Mouse (Mus musculus): ENCODE measurements at regions not wholly inside any gene's neighbourhood (a gene's known extent, or its start where the extent isn't known, plus 50 kb on each side); places are given as distances from the start of the nearest gene placed in this dataset.

DNA sequence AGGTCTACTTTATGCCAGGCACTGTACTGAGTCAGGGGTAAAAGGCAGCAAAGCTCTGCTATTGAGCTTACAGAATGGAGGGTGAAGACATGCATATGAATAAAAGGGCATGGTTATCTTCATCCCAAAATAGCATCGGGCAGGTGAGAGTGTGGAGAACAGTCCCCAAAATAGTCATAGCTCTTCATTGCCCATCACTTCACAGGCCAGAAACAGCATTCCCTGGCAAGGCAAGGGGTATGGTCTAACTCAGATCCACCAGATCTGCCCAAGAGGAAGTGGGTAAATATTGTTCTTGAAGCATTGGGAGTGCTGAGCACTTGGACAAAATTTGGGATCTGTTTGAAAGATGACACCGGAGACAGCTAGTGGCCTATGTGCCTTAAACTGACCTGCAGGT is 99.1 kb downstream of the Tmem170b start:
- Histone ChIP-seq H3K4me1 (ENCODE audit: control insufficient read depth, insufficient read depth, low read length) (no peaks in the 10 kb centered on the region), H3K36me3 (ENCODE audit: control insufficient read depth, insufficient read depth, low read length, poor library complexity, severe bottlenecking) (no peaks in the 10 kb centered on the region), H3K27me3 (ENCODE audit: control insufficient read depth, insufficient read depth, low read length, poor library complexity, severe bottlenecking) (no peaks in the 10 kb centered on the region), H3K9ac (ENCODE audit: low read depth, poor library complexity, severe bottlenecking) (no peak overlapping the region), H3K4me3 (ENCODE audit: low read depth, low read length) (no peak overlapping the region), H3K27ac (ENCODE audit: insufficient read depth, low read length) (no peak overlapping the region), H3K9me3 (replicated peaks; ENCODE audit: control insufficient read depth, insufficient read depth, low read length, poor library complexity, severe bottlenecking) (no peaks in the 10 kb centered on the region)
- TF ChIP-seq EP300 (IDR thresholded peaks at IDR 0.05; ENCODE audit: insufficient read depth, low read depth, low read length) (no peak), POLR2A (IDR thresholded peaks at IDR 0.05; ENCODE audit: insufficient read depth, low read length) (no peak), CTCF (IDR thresholded peaks at IDR 0.05; ENCODE audit: low read depth, low read length) (no peak)

GRCm38 (mm10) chr13:41705636-41706035 is 99.9 kb downstream of the Tmem170b start:
- H3K9me3 ChIP-seq (replicated peaks; ENCODE audit: control insufficient read depth, insufficient read depth, low read length, poor library complexity, severe bottlenecking), result no peaks in the 10 kb centered on the region
- H3K27ac ChIP-seq (ENCODE audit: insufficient read depth, low read length), result no peak overlapping the region
- no peak overlapping the region for H3K9ac ChIP-seq (ENCODE audit: low read depth, poor library complexity, severe bottlenecking)
- H3K36me3 ChIP-seq (ENCODE audit: control insufficient read depth, insufficient read depth, low read length, poor library complexity, severe bottlenecking), result no peaks in the 10 kb centered on the region
- H3K4me3 ChIP-seq (ENCODE audit: low read depth, low read length), result no peak overlapping the region
- H3K27me3 ChIP-seq (ENCODE audit: control insufficient read depth, insufficient read depth, low read length, poor library complexity, severe bottlenecking), result no peaks in the 10 kb centered on the region
- no peak for TF ChIP-seq POLR2A (IDR thresholded peaks at IDR 0.05; ENCODE audit: insufficient read depth, low read length)
- no peak for TF ChIP-seq EP300 (IDR thresholded peaks at IDR 0.05; ENCODE audit: insufficient read depth, low read depth, low read length)
- no peak for TF ChIP-seq CTCF (IDR thresholded peaks at IDR 0.05; ENCODE audit: low read depth, low read length)
- no peaks in the 10 kb centered on the region for H3K4me1 ChIP-seq (ENCODE audit: control insufficient read depth, insufficient read depth, low read length)

GRCm38 (mm10) chr13:41707811-41708210 is 102.1 kb downstream of the Tmem170b start:
- Histone ChIP-seq H3K4me3 (ENCODE audit: low read depth, low read length) (no peak overlapping the region), H3K4me1 (ENCODE audit: control insufficient read depth, insufficient read depth, low read length) (no peaks in the 10 kb centered on the region)

GRCm38 (mm10) chr13:41709071-41709470 is 103.4 kb downstream of the Tmem170b start:
- TF ChIP-seq EP300 (IDR thresholded peaks at IDR 0.05; ENCODE audit: insufficient read depth, low read depth, low read length) (no peak), POLR2A (IDR thresholded peaks at IDR 0.05; ENCODE audit: insufficient read depth, low read length) (no peak), CTCF (IDR thresholded peaks at IDR 0.05; ENCODE audit: low read depth, low read length) (no peak)

More at GRCm38 (mm10) chr13:41707811-41708210, 102.1 kb downstream of the Tmem170b start:
- no peaks in the 10 kb centered on the region for H3K36me3 ChIP-seq (ENCODE audit: control insufficient read depth, insufficient read depth, low read length, poor library complexity, severe bottlenecking)
- H3K27ac ChIP-seq (ENCODE audit: insufficient read depth, low read length), result no peak overlapping the region
- H3K9ac ChIP-seq (ENCODE audit: low read depth, poor library complexity, severe bottlenecking), result no peak overlapping the region
- no peak for TF ChIP-seq EP300 (IDR thresholded peaks at IDR 0.05; ENCODE audit: insufficient read depth, low read depth, low read length)
- no peak for TF ChIP-seq POLR2A (IDR thresholded peaks at IDR 0.05; ENCODE audit: insufficient read depth, low read length)
- TF ChIP-seq CTCF (IDR thresholded peaks at IDR 0.05; ENCODE audit: low read depth, low read length), result no peak
- no peaks in the 10 kb centered on the region for H3K9me3 ChIP-seq (replicated peaks; ENCODE audit: control insufficient read depth, insufficient read depth, low read length, poor library complexity, severe bottlenecking)
- H3K27me3 ChIP-seq (ENCODE audit: control insufficient read depth, insufficient read depth, low read length, poor library complexity, severe bottlenecking), result no peaks in the 10 kb centered on the region

DNA sequence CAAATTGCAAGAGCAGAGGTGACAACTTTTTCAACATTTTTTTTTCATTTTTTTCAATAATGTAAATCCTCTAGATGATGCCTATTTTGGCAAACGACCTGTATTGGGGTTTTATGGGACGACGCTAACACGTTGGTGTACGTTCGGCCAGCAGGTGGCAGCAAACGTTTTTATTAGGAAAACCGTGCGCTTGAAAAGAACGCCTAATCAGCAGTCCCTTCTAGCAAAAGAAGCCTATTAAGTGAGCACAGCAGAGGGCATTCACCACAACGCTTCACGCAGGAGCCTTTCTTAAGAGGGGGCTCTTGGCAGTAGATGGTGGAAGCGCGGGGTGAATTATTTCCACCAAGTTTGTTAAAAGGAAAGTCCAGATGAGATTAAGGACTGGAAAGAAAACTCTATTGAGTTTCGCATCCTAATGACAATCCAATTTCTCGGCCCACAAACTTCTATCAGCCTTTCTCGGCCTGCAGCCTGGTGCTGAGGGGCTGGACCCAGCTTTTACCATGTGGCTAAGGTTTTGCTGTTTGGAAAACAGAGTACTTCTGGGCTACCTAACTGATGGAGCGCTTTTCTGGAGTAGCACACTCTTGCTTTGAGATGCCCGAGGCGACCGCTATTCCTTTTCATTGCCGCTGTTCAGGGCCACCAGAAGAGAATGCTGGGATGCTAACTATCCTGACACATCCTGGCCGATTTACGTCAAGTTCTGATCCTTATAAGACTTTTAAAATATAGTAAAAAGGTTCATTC is 103.9 kb downstream of the Tmem170b start:
- Histone ChIP-seq H3K4me3 (ENCODE audit: low read depth, low read length) (no peak overlapping the region), H3K4me1 (ENCODE audit: control insufficient read depth, insufficient read depth, low read length) (no peaks in the 10 kb centered on the region), H3K27ac (ENCODE audit: insufficient read depth, low read length) (no peak overlapping the region), H3K36me3 (ENCODE audit: control insufficient read depth, insufficient read depth, low read length, poor library complexity, severe bottlenecking) (no peaks in the 10 kb centered on the region), H3K9me3 (replicated peaks; ENCODE audit: control insufficient read depth, insufficient read depth, low read length, poor library complexity, severe bottlenecking) (no peaks in the 10 kb centered on the region), H3K9ac (ENCODE audit: low read depth, poor library complexity, severe bottlenecking) (no peak overlapping the region), H3K27me3 (ENCODE audit: control insufficient read depth, insufficient read depth, low read length, poor library complexity, severe bottlenecking) (no peaks in the 10 kb centered on the region)
- no peak for TF ChIP-seq EP300 (IDR thresholded peaks at IDR 0.05; ENCODE audit: insufficient read depth, low read depth, low read length)
- TF ChIP-seq CTCF (IDR thresholded peaks at IDR 0.05; ENCODE audit: low read depth, low read length), result peak; percentile 63

More at GRCm38 (mm10) chr13:41709071-41709470, 103.4 kb downstream of the Tmem170b start:
- Histone ChIP-seq H3K9ac (ENCODE audit: low read depth, poor library complexity, severe bottlenecking) (no peak overlapping the region), H3K4me3 (ENCODE audit: low read depth, low read length) (no peak overlapping the region), H3K4me1 (ENCODE audit: control insufficient read depth, insufficient read depth, low read length) (no peaks in the 10 kb centered on the region), H3K27ac (ENCODE audit: insufficient read depth, low read length) (no peak overlapping the region), H3K36me3 (ENCODE audit: control insufficient read depth, insufficient read depth, low read length, poor library complexity, severe bottlenecking) (no peaks in the 10 kb centered on the region), H3K27me3 (ENCODE audit: control insufficient read depth, insufficient read depth, low read length, poor library complexity, severe bottlenecking) (no peaks in the 10 kb centered on the region), H3K9me3 (replicated peaks; ENCODE audit: control insufficient read depth, insufficient read depth, low read length, poor library complexity, severe bottlenecking) (no peaks in the 10 kb centered on the region)

GRCm38 (mm10) chr13:41712616-41713015 is 106.9 kb downstream of the Tmem170b start:
- H3K4me3 ChIP-seq (ENCODE audit: low read depth, low read length), result no peak overlapping the region
- no peaks in the 10 kb centered on the region for H3K36me3 ChIP-seq (ENCODE audit: control insufficient read depth, insufficient read depth, low read length, poor library complexity, severe bottlenecking)
- no peaks in the 10 kb centered on the region for H3K9me3 ChIP-seq (replicated peaks; ENCODE audit: control insufficient read depth, insufficient read depth, low read length, poor library complexity, severe bottlenecking)
- no peaks in the 10 kb centered on the region for H3K27me3 ChIP-seq (ENCODE audit: control insufficient read depth, insufficient read depth, low read length, poor library complexity, severe bottlenecking)
- H3K9ac ChIP-seq (ENCODE audit: low read depth, poor library complexity, severe bottlenecking), result no peak overlapping the region
- no peak overlapping the region for H3K27ac ChIP-seq (ENCODE audit: insufficient read depth, low read length)
- TF ChIP-seq EP300 (IDR thresholded peaks at IDR 0.05; ENCODE audit: insufficient read depth, low read depth, low read length), result no peak
- no peaks in the 10 kb centered on the region for H3K4me1 ChIP-seq (ENCODE audit: control insufficient read depth, insufficient read depth, low read length)

All from ES-Bruce4 (cell line).